Mouse (Mus musculus): ENCODE results near the gene Znhit1. TPM values are rescaled to one million over a fixed set of nuclear protein-coding genes. Genes with fewer than 3 reads are reported as not detected.

Znhit1 gene
- polyA plus RNA-seq (2017; shearing (Covaris generic)) = 10 to 100 TPM; 41.9 to 59.2 TPM

DNA sequence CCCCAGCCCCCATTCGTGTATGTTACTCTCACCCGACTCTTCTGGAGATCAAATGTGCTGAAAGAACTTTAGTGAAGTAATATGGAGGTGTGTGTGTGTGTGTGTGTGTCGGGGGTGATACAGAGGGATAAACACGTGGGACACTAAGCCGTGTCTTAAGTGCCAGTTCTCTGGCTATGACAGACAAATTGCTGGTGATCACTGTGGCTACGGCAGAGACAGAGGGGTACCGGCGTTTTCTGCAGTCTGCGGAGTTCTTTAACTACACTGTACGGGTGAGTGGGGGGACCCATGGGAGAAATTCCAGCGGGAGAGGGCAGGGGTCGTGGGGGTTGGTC lies at the start of gene Znhit1:
TSS of gene Znhit1 (minus strand) at position 88 of the 338 bp plus-strand sequence.

DNA sequence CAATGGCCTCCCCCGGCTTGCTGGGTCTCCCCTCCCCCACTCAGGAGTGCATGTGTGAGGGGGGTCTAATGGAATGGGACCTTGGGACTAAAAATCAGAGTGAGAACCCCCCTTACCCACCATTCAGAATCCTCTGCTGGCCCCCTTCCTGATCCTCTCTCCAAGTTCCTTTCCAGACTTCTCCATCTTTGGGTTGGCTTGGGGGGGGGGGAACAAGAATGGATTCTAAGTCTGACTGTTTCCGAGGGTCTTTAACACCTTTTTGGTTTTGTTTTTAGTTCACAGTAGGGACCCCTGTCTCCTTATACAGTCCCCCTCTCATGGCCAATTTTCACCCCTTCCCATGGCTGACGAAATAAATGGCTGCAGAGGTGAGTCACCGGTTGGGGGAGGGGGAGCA lies 38.3 kb upstream of the Znhit1 start, which contains the start of gene Vgf:
TSS of gene Vgf (plus strand) at position 301 of the 400 bp plus-strand sequence.

DNA sequence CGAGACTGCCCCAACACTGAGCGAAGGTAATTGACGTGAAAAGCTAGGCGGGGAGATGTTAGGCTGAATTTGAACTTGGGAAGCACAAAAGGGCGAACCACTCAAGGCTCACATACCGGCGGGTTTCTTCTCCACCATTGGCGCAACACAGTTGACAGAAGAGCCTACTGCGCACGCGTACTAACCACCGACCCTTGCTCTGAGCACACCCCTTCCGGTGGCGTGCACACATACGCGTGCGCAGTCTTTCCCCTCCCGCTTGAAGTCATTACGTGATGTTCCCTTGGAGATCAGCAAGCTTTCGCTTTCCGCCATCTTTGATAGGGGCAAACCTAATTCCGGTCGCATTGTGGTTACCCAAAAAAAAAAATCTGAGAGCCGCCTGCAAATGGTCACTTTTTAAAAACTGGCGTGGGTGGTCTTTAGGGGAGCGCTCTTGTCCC lies 1.1 kb downstream of the Znhit1 start, which contains the start of gene Plod3:
TSS of gene Plod3 (plus strand) at position 325 of the 443 bp plus-strand sequence.

GRCm38 (mm10) chr5:136966331-136966730 lies 21.5 kb downstream of the Znhit1 start, which contains the start of gene Cldn15:
Cldn15 (plus strand) TSS chr5:136966616.

GRCm38 (mm10) chr5:136953015-136953414 lies 34.8 kb downstream of the Znhit1 start, which contains the start of gene Fis1:
Fis1 (plus strand) TSS chr5:136953275.

Other genes with a start within 250 kb of the Znhit1 start
- 1 to 10 TPM in 1 of 2 experiments, under 1 TPM in 1; 0.76 to 6.1 TPM for gene Col26a1, start 104.8 kb downstream of the Znhit1 start, polyA plus RNA-seq (2017; shearing (Covaris generic))
- 1 to 10 TPM; 7.7 to 9.2 TPM for gene Ift22, start 79.9 kb downstream of the Znhit1 start, polyA plus RNA-seq (2017; shearing (Covaris generic))
- gene Fis1, start 34.7 kb downstream of the Znhit1 start, polyA plus RNA-seq (2017; shearing (Covaris generic)) = 100 to 1,000 TPM; 204 to 262 TPM
- gene Cldn15, start 21.4 kb downstream of the Znhit1 start, polyA plus RNA-seq (2017; shearing (Covaris generic)) = not detected
- gene Plod3, start 1.0 kb downstream of the Znhit1 start, polyA plus RNA-seq (2017; shearing (Covaris generic)) = 10 to 100 TPM in 1 of 2 experiments, 1 to 10 TPM in 1; 9.8 to 16.2 TPM
- not detected for gene Vgf, start 38.4 kb upstream of the Znhit1 start, polyA plus RNA-seq (2017; shearing (Covaris generic))
- 10 to 100 TPM; 71.3 to 86.8 TPM for gene Ap1s1, start 58.1 kb upstream of the Znhit1 start, polyA plus RNA-seq (2017; shearing (Covaris generic))
- 1 to 10 TPM in 1 of 2 experiments, under 1 TPM in 1; 0.14 to 1.6 TPM for gene Serpine1, start 84.2 kb upstream of the Znhit1 start, polyA plus RNA-seq (2017; shearing (Covaris generic))
- 10 to 100 TPM; 11.7 to 16.4 TPM for gene Trim56, start 128.2 kb upstream of the Znhit1 start, polyA plus RNA-seq (2017; shearing (Covaris generic))
- under 1 TPM in 1 of 2 experiments, not detected in 1; 0.93 TPM for gene Muc3, start 161.3 kb upstream of the Znhit1 start, polyA plus RNA-seq (2017; shearing (Covaris generic))
- 1 to 10 TPM; 1.5 to 1.9 TPM for gene Muc3a, start 224.4 kb upstream of the Znhit1 start, polyA plus RNA-seq (2017; shearing (Covaris generic))

Data from inflammation-experienced regulatory T-cells (primary cell).